Mouse (Mus musculus) stomach, postnatal 0 days (tissue): Measurements from ENCODE around the gene Olfr516. TPM values are rescaled to one million over a fixed set of nuclear protein-coding genes. Genes with fewer than 3 reads are reported as not detected.
"Not testable (repeated sequence)": the region's sequence is repeated elsewhere in the genome, so short reads cannot be mapped to it uniquely, and the experiment has no call there.

ENCODE experiments used
- ATAC-seq: fragments of 200-750 bp; cut with Nextera tagmentation; 2 replicates; pipeline ENCODE4 v1.8.0; 2017; ENCODE audit not compliant: low FRiP score, low TSS enrichment
- DNase-seq: peaks from one replicate; pipeline ENCODE4 v3.0.0-alpha.2; 2016; ENCODE audit warnings: low spot score
- H3K27ac ChIP-seq: fragments of 300-500 bp; sonication (generic); replicated peaks from 2 replicates; pipeline ENCODE4 v1.5.1; 2014; ENCODE audit warnings: mild to moderate bottlenecking, control low read depth
- H3K27me3 ChIP-seq: fragments of 300-500 bp; sonication (generic); 2 replicates; pipeline ENCODE4 v1.6.1; 2014; ENCODE audit warnings: low read length; ENCODE audit not compliant: control insufficient read depth, insufficient read depth
- H3K36me3 ChIP-seq: fragments of 300-500 bp; sonication (generic); 2 replicates; pipeline ENCODE4 v1.6.1; 2014; ENCODE audit warnings: low read length, mixed read lengths; ENCODE audit not compliant: control insufficient read depth, insufficient read depth
- H3K4me1 ChIP-seq: fragments of 300-500 bp; sonication (generic); replicated peaks from 2 replicates; pipeline ENCODE4 v1.6.1; 2014; ENCODE audit warnings: antibody characterized with exemption; ENCODE audit not compliant: control insufficient read depth, insufficient read depth
- H3K4me2 ChIP-seq: fragments of 300-500 bp; sonication (generic); replicated peaks from 2 replicates; pipeline ENCODE4 v1.6.1; 2014; ENCODE audit warnings: low read depth, mild to moderate bottlenecking, control low read depth, moderate library complexity
- H3K4me3 ChIP-seq: fragments of 300-500 bp; sonication (generic); 2 replicates; pipeline ENCODE4 v1.5.1; 2014; ENCODE audit warnings: low read depth, low read length, control low read depth
- H3K9ac ChIP-seq: fragments of 300-500 bp; sonication (generic); 2 replicates; pipeline ENCODE4 v1.6.1; 2014; ENCODE audit warnings: mild to moderate bottlenecking, low read length, control low read depth, mixed read lengths
- H3K9me3 ChIP-seq: fragments of 300-500 bp; sonication (generic); 2 replicates; pipeline ENCODE4 v1.6.1; 2016; ENCODE audit warnings: low read length; ENCODE audit not compliant: control insufficient read depth
- CTCF ChIP-seq: IDR thresholded peaks from 2 replicates; pipeline ENCODE4 v1.5.1; 2016; ENCODE audit warnings: antibody characterized with exemption, low read depth, mild to moderate bottlenecking, moderate library complexity
- EP300 ChIP-seq: optimal IDR thresholded peaks from 2 replicates; pipeline ENCODE3; 2016; ENCODE audit warnings: antibody characterized with exemption
- WGBS: fragments of 180-500 bp; shearing (Covaris S2); extraction: QIAGEN DNeasy Blood & Tissue Kit; methylation state at CpG from one replicate; pipeline ENCODE4 v1.1.7; 2014; 5-methylcytosine and 5-hydroxymethylcytosine counted together
- polyA plus RNA-seq: library from polyadenylated mRNA; unstranded; fragments of >200 nt; fragmentation: Nextera tagmentation; extraction: Ambion mirVana; gene quantifications from 2 replicates; pipeline ENCODE4 v1.2.1, GENCODE M21; 2015

Gene Olfr516
- polyA plus RNA-seq, result not detected in 2 replicates

DNA sequence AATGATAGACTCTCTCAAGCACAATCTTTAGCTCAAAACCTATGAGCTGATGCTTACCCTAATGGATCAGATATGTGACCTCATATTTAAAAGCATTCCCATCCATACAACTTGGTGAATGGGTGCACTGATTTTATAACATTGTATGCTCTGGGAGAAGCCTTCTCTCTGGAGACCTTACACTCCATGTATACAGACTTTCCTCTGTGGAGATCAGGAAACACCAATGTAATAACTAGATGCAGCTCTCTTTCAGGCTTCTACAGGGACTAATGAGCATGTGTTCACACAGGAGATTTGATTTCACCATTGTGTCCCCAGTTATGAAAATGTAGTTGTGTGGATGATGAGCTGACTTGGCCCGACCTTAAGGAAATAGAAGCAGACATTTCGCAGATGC is at the start of gene Olfr516:
Gene Olfr516, minus strand, starts transcription at position 101 of the 400 bp plus-strand sequence.
- no peak for DNase-seq
- H3K27ac ChIP-seq, result no peak within 1 kb of the TSS
- H3K27me3 ChIP-seq, result no peaks in the 10 kb centered on the region
- TF ChIP-seq EP300 (no peak), CTCF (no peak)
- H3K9me3 ChIP-seq, result no peaks in the 10 kb centered on the region
- ATAC-seq, result no peak
- H3K4me1 ChIP-seq, result no peaks in the 10 kb centered on the region
- no peaks in the 10 kb centered on the region for H3K36me3 ChIP-seq
- H3K4me3 ChIP-seq, result no peak within 1 kb of the TSS
- no peak within 1 kb of the TSS for H3K9ac ChIP-seq
- no peak within 1 kb of the TSS for H3K4me2 ChIP-seq
- 82% methylated on average over 2 of the region's 2 CpGs for WGBS

DNA sequence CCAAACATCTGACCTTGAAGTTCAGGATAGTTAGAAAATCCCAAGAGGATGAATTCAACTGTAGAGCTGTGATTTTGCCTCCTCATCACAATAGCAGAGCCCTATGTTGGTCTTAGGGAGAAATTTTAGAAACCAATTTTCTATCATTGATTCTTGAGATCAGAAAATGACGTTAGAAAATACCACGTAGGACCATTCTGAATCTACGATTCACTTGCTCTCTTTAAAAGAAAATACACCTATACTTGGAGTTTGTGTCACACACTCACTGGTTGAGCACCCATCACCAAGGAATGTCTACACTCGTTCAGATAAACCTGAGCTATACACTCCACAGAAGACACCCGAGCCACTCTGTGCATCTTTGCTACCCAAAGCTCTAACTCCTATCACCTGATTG is 44.0 kb upstream of the Olfr516 start, which contains the start of gene Olfr519:
Gene Olfr519, minus strand, starts transcription at position 101 of the 400 bp plus-strand sequence.
- 86% methylated on average over 5 of the region's 5 CpGs for WGBS

DNA sequence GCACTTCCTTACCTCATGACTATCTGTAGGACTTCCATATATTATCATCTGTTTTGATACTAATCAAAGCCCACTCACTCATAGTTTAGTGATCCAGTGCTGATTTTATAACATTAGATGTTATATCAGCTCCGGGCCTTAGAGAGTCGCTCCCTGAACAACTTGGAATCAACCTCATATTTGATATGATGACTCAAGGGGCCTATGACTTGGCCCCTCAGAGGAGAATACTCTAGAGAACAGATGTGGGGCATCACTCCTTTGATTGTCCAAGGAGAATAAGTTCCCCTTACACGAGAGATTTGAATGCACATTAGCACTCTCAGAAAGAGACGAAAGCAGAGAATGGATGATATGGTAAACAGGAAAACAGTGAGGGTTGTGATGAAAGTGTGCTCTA is 34.6 kb upstream of the Olfr516 start, which contains the start of gene Olfr518:
Gene Olfr518, minus strand, starts transcription at position 101 of the 400 bp plus-strand sequence.
- H3K9ac ChIP-seq, result no peak within 1 kb of the TSS
- no peaks in the 10 kb centered on the region for H3K36me3 ChIP-seq
- no peak for TF ChIP-seq CTCF
- no peak for TF ChIP-seq EP300
- no peak for ATAC-seq
- no peaks in the 10 kb centered on the region for H3K9me3 ChIP-seq
- H3K4me3 ChIP-seq, result no peak within 1 kb of the TSS
- WGBS, result 68% methylated on average over 4 of the region's 4 CpGs
- DNase-seq, result no peak
- no peaks in the 10 kb centered on the region for H3K27me3 ChIP-seq
- no peaks in the 10 kb centered on the region for H3K4me1 ChIP-seq
- no peak within 1 kb of the TSS for H3K4me2 ChIP-seq
- H3K27ac ChIP-seq, result no peak within 1 kb of the TSS

More for the DNA sequence above, 44.0 kb upstream of the Olfr516 start, which contains the start of gene Olfr519:
- Histone ChIP-seq H3K36me3 (no peaks in the 10 kb centered on the region), H3K4me2 (no peak within 1 kb of the TSS), H3K9me3 (no peaks in the 10 kb centered on the region), H3K27ac (no peak within 1 kb of the TSS), H3K27me3 (no peaks in the 10 kb centered on the region), H3K4me1 (no peaks in the 10 kb centered on the region), H3K4me3 (no peak within 1 kb of the TSS), H3K9ac (no peak within 1 kb of the TSS)
- DNase-seq (no peak), ATAC-seq (no peak)
- TF ChIP-seq EP300, result no peak

DNA sequence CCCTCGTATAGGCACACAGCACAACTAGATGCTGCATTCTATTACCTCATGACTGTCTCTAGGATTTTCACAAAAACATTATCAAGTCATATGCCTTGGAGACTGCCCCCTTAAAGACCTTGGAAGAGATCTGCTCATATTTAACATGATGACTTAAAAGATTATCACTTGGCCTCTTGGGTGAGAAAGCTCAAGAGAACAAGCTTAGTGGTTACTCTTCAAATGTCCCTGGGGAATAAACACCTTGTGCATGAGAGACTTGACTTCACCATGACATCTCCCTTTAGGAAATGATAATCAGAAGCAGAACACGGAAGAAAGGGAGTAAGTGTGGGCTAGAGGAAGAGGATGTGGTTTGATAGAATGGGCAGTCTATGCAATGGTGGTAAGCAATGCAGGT is 21.9 kb upstream of the Olfr516 start, which contains the start of gene Olfr517:
Gene Olfr517, minus strand, starts transcription at position 101 of the 400 bp plus-strand sequence.
- WGBS, result 65% methylated on average over 2 of the region's 2 CpGs
- no peak within 1 kb of the TSS for H3K27ac ChIP-seq
- DNase-seq (no peak), ATAC-seq (no peak)
- H3K27me3 ChIP-seq, result no peaks in the 10 kb centered on the region
- H3K4me3 ChIP-seq, result no peak within 1 kb of the TSS
- H3K4me1 ChIP-seq, result no peaks in the 10 kb centered on the region
- no peaks in the 10 kb centered on the region for H3K36me3 ChIP-seq
- no peaks in the 10 kb centered on the region for H3K9me3 ChIP-seq
- TF ChIP-seq EP300 (no peak), CTCF (no peak)
- no peak within 1 kb of the TSS for H3K4me2 ChIP-seq
- no peak within 1 kb of the TSS for H3K9ac ChIP-seq

DNA sequence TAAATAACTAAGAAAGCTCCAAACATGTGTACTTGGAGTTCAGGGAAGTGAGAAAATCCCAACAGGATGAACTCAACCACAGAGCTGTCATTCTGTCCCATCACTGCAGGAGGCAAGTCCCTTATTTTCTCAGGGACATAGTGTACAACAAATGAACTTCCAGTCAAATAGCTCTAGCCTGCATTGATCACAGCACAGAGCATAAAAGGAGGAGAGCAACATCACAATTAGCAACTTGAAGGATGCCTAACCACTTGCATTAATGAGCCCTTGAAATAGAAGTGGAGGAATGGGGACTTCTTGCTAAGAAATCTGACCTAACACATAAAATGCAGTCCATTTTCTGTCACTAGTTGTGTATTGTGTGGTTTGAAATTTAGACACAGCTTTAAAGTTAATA is 24.4 kb downstream of the Olfr516 start, which contains the start of gene Olfr514:
Gene Olfr514, minus strand, starts transcription at position 101 of the 400 bp plus-strand sequence.
- Histone ChIP-seq H3K4me2 (no peak within 1 kb of the TSS), H3K4me1 (no peaks in the 10 kb centered on the region), H3K27me3 (no peaks in the 10 kb centered on the region), H3K36me3 (no peaks in the 10 kb centered on the region), H3K9ac (no peak within 1 kb of the TSS), H3K9me3 (no peaks in the 10 kb centered on the region), H3K4me3 (no peak within 1 kb of the TSS), H3K27ac (no peak within 1 kb of the TSS)
- TF ChIP-seq EP300 (no peak), CTCF (no peak)
- DNase-seq, result no peak
- ATAC-seq, result no peak

DNA sequence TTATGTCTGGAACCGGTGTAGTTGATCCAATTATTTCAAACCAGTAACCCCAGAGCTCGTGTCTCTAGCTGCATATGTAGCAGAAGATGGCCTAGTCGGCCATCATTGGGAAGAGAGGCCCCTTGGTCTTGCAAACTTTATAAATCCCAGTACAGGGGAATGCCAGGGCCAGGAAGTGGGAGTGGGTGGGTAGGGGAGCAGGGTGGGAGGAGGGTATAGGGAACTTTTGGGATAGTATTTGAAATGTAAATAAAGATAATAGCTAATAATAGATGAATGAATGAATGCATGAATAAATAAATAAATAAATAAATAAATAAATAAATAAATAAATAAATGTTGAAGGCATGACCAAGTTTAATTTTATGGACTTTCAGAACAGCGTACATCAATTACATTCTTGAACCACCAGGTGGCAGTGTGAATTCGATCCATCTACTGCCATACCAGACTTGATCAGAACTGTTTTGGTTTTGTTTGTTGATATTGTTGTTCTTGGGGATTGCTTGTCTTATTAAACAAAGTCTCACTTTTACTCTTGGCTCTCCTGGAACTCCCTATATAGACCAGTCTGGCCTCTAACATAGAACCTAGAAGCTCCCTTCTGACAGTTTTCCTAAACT is 35.6 kb downstream of the Olfr516 start:
- peak; percentile 74 for TF ChIP-seq CTCF
- DNase-seq, result not testable (repeated sequence)

More for the DNA sequence above, 35.6 kb downstream of the Olfr516 start:
- H3K4me3 ChIP-seq, H3K27ac ChIP-seq, H3K9ac ChIP-seq, H3K4me2 ChIP-seq, H3K4me1 ChIP-seq, H3K36me3 ChIP-seq, H3K27me3 ChIP-seq, ATAC-seq, H3K9me3 ChIP-seq: not testable (repeated sequence)
- 45% methylated on average over 5 of the region's 5 CpGs for WGBS
